Mouse (Mus musculus): ENCODE measurements around the gene Tcf25.

- TF ChIP-seq CTCF (IDR thresholded peaks at IDR 0.05; ENCODE audit: control insufficient read depth, insufficient read depth, insufficient replicate concordance, low read depth, low read length) (no peak), POLR2A (IDR thresholded peaks at IDR 0.05; ENCODE audit: control insufficient read depth, low read depth, low read length) (no peak)
These were observed 55.6 kb downstream of the Tcf25 start for GRCm38 (mm10) chr8:123428939-123429721.
